Mouse (Mus musculus): Measurements from ENCODE around the gene Hrg.
"Not testable (repeated sequence)": the region's sequence is repeated elsewhere in the genome, so short reads cannot be mapped to it uniquely, and the experiment has no call there.

Hrg gene

DNA sequence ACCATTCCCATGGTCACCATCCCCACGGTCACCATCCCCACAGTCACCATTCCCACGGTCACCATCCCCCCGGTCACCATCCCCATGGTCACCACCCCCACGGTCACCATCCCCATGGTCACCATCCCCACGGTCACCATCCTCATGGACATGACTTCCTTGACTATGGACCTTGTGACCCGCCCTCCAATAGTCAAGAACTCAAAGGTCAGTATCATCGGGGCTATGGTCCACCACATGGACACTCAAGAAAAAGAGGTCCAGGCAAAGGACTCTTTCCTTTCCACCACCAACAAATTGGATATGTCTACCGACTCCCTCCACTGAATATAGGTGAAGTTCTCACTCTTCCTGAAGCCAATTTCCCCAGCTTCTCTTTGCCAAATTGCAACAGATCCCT lies 10.2 kb downstream of the Hrg start:
- ATAC-seq (ENCODE audit: low TSS enrichment): no peak

DNA sequence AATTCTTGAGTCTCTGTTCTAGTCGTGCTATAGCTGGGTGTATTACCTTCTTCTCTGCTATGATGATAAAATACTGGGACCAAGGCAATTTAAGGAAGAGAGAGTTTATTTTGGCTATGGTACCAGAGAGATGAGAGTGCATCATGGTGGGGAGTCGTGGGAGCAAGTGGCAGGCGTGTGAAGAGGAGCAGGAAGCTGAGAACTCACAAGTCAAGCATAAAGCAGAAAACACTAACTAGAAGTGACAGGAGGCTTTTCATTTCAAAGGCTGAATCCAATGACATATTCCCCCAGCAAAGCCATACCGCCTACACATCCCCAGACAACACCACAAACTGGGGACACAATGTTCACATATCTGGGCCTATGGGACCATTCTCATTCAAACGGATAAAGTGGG lies 11.4 kb downstream of the Hrg start:
- no peak for ATAC-seq (ENCODE audit: low TSS enrichment)

DNA sequence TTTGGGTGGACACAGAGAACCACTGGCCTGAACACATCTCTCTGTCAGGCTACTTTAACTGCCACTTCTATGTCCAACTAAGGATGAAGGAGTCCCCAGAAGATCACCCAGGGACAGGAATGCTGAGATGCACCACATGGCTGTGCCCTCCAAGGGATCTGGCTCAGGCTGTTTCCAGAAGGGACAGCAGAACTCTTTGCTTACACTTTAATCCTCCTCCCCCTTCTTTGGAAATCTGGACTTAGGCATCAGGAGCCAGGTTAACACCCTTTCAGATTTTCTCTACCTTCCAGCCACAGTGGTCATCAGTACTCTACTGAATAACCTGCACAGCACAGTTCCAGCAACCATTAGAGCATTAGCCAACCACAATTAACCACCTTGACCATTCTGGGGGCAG lies 12.4 kb downstream of the Hrg start:
- no peak for ATAC-seq (ENCODE audit: low TSS enrichment)

DNA sequence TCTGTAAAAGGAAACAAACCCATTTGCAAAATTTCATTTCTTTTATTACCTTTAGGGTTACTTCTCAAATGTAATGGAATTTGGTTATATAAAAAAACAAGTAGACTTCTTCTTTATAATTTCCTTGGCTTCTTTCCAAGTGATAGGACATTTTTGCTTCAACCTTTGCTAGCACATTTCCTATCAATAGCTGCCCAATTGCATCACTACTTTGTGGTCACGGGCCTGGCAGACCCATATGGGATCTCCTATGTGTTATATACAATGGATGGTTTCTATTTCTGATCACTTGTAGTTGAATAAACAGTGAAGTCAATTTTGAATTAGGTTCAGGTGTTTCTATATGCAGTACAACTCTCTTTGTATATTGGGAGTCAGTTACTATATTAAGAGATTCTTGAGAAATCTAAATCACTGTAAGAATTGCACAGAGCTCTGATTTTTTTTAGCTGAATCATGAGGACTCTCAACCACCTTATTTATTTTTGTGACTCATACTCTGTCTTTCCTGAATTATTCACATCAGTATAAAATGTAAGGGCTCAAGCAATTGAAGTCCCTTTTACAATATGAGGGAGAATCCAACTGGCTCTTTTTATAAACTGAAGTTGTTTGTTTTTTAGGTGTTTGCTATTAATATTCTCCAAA lies 16.6 kb downstream of the Hrg start:
- ATAC-seq (ENCODE audit: low TSS enrichment): peak; percentile 93

DNA sequence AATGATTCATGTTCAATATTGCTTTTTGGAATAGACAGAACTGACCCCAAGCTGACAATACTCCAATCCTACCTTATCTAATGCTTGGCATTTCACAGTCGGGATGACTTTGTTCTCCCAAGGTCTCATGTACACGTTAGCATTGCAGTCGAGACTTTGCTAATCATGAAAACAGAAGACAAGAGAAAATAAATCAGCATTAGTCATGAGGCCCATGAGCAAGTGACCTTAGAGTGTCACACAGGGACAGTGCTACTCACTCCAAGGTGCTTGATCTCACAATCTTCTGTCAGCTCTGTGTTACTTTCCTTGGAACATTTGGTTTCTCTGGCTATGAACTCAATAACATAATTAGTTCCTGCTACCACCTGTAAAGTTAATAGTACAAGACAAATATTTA lies 46.1 kb downstream of the Hrg start:
- not testable (repeated sequence) for ATAC-seq (ENCODE audit: low TSS enrichment)
